Mouse (Mus musculus) kidney, postnatal 0 days (tissue): Measurements from ENCODE around the gene Hfe2. TPM values are rescaled to one million over a fixed set of nuclear protein-coding genes. Genes with fewer than 3 reads are reported as not detected.

ENCODE experiments used
- ATAC-seq: fragments of 200-750 bp; cut with Nextera tagmentation; replicated peaks from 2 replicates; pipeline ENCODE4 v1.8.0; 2017; ENCODE audit warnings: low read depth, moderate number of reproducible peaks, moderate TSS enrichment, moderate library complexity; ENCODE audit not compliant: low FRiP score
- DNase-seq: peaks from one replicate; pipeline ENCODE4 v3.0.0-alpha.2; 2016; ENCODE audit warnings: low spot score
- H3K27ac ChIP-seq: fragments of 300-500 bp; sonication (generic); 2 replicates; pipeline ENCODE4 v1.5.1; 2014; ENCODE audit warnings: mild to moderate bottlenecking
- H3K27me3 ChIP-seq: fragments of 300-500 bp; sonication (generic); 2 replicates; pipeline ENCODE4 v1.6.1; 2014; ENCODE audit warnings: low read length, mixed read lengths; ENCODE audit not compliant: insufficient read depth
- H3K36me3 ChIP-seq: fragments of 300-500 bp; sonication (generic); 2 replicates; pipeline ENCODE4 v1.6.1; 2014; ENCODE audit warnings: low read length, mixed read lengths; ENCODE audit not compliant: insufficient read depth
- H3K4me1 ChIP-seq: fragments of 300-500 bp; sonication (generic); replicated peaks from 2 replicates; pipeline ENCODE4 v1.6.1; 2014; ENCODE audit warnings: antibody characterized with exemption, low read length, mixed read lengths; ENCODE audit not compliant: insufficient read depth
- H3K4me2 ChIP-seq: fragments of 300-500 bp; sonication (generic); 2 replicates; pipeline ENCODE4 v1.6.1; 2014; ENCODE audit warnings: mild to moderate bottlenecking, low read length, moderate library complexity, mixed read lengths
- H3K4me3 ChIP-seq: fragments of 300-500 bp; sonication (generic); replicated peaks from 2 replicates; pipeline ENCODE4 v1.5.1; 2014; ENCODE audit warnings: low read depth, low read length
- H3K9ac ChIP-seq: fragments of 300-500 bp; sonication (generic); 2 replicates; pipeline ENCODE4 v1.6.1; 2014; ENCODE audit warnings: low read depth, low read length
- H3K9me3 ChIP-seq: fragments of 300-500 bp; sonication (generic); replicated peaks from 2 replicates; pipeline ENCODE4 v1.6.1; 2016; ENCODE audit warnings: low read length, inconsistent platforms, mixed read lengths
- CTCF ChIP-seq: IDR thresholded peaks from 2 replicates; pipeline ENCODE4 v1.5.1; 2016; ENCODE audit warnings: antibody characterized with exemption, low read depth, mild to moderate bottlenecking, moderate library complexity
- WGBS: fragments of 180-500 bp; shearing (Covaris S2); extraction: QIAGEN DNeasy Blood & Tissue Kit; methylation state at CpG from one replicate; pipeline ENCODE4 v1.1.7; 2014; 5-methylcytosine and 5-hydroxymethylcytosine counted together
- polyA plus RNA-seq: library from polyadenylated mRNA; unstranded; fragments of >200 nt; fragmentation: Nextera tagmentation; extraction: Ambion mirVana; gene quantifications from 2 replicates; pipeline ENCODE4 v1.2.1, GENCODE M21; 2015

Hfe2 gene
- polyA plus RNA-seq, 1 experiment from 2014 or later = 0.07 TPM

DNA sequence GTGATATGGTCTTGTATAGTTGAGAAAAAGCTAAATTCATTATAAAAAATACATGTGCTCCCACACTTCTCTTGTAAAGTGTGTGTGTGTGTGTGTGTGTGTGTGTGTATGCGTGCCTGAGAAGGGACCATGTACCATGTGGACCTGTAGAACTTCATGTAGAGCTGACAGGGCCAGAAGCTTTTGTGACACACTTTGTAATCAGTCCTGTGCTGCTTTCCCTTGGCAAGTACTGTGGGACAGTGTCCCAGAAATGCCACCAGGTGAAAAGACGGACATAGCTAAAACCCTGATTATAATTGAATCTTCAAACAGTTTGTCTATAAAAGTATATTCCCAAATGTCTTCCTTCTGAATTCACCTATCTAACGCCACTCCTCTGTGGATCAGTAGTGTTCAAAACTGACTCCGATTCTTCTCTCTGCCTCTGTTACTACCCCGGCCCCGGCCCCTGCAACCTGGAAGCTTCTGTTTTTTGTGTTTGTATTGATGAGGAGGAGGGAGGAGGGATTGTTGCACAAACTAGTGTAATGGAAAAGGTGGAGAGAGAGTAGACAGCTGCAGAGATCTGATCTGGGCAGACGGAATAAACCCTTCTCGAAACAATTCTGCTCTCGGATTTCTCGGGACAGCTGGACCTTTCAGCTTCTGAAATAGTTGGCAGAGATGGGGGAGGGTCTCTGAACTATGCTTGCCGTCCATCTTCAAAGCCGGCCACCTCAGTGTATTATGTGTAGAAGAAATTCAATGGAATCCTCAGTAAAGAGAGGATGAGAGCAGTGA, 753 bp upstream of the Hfe2 start:
- Histone ChIP-seq H3K36me3 (no peaks in the 10 kb centered on the region), H3K27me3 (0 out of 2 replicates have a peak, but pooled peaks cover 12% of the 10 kb centered on the region), H3K27ac (no peak overlapping the region), H3K4me1 (no peaks in the 10 kb centered on the region), H3K4me2 (no peak overlapping the region), H3K9ac (no peak overlapping the region), H3K9me3 (no peaks in the 10 kb centered on the region), H3K4me3 (no peak overlapping the region)
- no peak for DNase-seq
- 58% methylated on average over 12 of the region's 12 CpGs for WGBS
- no peak for ATAC-seq
- TF ChIP-seq CTCF = no peak

DNA sequence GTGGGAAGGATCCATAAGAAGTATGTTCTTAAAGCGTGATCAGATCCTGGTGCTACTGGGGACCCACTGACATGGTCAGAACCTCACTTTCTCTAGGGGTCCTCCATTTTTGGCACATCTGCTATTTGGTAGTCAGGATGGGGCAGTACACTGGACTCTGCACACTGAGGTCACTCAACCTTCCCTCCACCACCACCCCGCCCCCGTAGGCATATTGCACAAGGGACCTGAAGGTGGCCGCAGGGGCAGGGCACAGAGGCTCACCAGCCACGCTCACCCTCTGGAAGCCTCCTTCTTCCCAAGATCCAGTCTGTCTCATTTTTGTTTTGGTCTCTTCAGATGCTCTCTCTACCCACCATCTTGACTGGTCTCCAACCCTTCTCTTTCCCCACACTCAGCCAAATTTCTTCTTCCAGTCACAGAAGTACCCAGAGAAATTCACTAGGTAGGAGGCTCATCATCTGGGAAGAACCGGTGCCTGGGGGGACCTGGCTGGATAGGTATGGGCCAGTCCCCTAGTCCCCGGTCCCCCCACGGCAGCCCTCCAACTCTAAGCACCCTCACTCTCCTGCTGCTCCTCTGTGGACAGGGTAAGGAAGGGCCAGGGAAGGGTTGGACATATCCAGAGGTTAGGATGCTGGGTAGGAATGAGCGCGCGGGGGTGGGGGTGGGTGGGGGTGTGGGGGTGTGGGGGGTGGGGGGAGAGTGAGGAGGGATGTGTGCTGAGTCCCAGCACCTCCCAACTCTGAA, 1.2 kb downstream of the Hfe2 start:
- H3K27ac ChIP-seq = no peak overlapping the region
- DNase-seq = no peak
- 74% methylated on average over 11 of the region's 11 CpGs for WGBS
- no peak; the same call in 1 of the 2 replicates for ATAC-seq
- no peaks in the 10 kb centered on the region for H3K4me1 ChIP-seq
- H3K36me3 ChIP-seq = no peaks in the 10 kb centered on the region
- no peak for TF ChIP-seq CTCF
- H3K9me3 ChIP-seq = no peaks in the 10 kb centered on the region
- H3K4me3 ChIP-seq = no peak overlapping the region
- no peak overlapping the region for H3K4me2 ChIP-seq
- H3K9ac ChIP-seq = no peak overlapping the region
- 0 out of 2 replicates have a peak, but pooled peaks cover 12% of the 10 kb centered on the region for H3K27me3 ChIP-seq

DNA sequence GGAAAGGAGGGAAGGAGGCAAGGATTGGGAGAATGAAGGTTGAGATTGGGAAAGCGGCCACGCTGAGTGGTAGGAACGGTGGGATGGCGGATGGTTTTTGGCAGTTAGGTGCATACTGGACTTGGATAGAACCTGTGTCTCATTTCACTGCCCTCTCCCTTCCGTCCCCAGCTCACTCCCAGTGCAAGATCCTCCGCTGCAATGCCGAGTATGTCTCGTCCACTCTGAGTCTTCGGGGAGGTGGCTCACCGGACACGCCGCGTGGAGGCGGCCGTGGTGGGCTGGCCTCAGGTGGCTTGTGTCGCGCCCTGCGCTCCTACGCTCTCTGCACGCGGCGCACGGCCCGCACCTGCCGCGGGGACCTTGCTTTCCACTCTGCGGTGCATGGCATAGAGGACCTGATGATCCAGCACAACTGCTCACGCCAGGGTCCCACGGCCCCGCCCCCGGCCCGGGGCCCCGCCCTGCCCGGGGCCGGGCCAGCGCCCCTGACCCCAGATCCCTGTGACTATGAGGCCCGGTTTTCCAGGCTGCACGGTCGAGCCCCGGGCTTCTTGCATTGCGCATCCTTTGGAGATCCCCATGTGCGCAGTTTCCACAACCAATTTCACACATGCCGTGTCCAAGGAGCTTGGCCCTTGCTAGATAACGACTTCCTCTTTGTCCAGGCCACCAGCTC, 2.0 kb downstream of the Hfe2 start:
- H3K9me3 ChIP-seq = no peaks in the 10 kb centered on the region
- H3K27ac ChIP-seq = no peak overlapping the region
- H3K36me3 ChIP-seq = no peaks in the 10 kb centered on the region
- DNase-seq (no peak), ATAC-seq (no peak; the same call in 1 of the 2 replicates)
- WGBS = 4% methylated on average over 44 of the region's 44 CpGs
- H3K4me3 ChIP-seq = peak overlapping the region; percentile 20
- peak overlapping the region; percentile 63 for H3K4me2 ChIP-seq
- H3K9ac ChIP-seq = no peak overlapping the region
- H3K4me1 ChIP-seq = no peaks in the 10 kb centered on the region
- no peak for TF ChIP-seq CTCF
- 0 out of 2 replicates have a peak, but pooled peaks cover 12% of the 10 kb centered on the region for H3K27me3 ChIP-seq

DNA sequence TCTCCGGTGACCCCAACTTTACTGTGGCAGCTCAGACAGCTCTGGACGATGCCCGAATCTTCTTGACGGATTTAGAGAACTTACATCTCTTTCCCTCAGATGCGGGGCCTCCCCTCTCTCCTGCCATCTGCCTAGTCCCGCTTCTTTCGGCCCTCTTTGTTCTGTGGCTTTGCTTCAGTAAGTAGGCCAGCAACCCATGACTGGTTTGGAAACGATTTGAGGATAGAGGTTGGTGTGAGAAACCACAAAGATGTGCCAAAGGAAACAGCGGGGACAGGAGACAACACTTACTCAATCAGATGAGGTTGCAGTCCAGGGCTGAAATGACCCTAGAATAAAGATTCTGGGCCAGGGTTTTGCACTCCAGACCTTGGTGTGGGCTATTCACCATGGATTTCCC, 3.5 kb downstream of the Hfe2 start:
- ATAC-seq (no peak), DNase-seq (no peak)
- H3K4me1 ChIP-seq = no peaks in the 10 kb centered on the region
- H3K27ac ChIP-seq = no peak overlapping the region
- no peak overlapping the region for H3K4me2 ChIP-seq
- no peak overlapping the region for H3K9ac ChIP-seq
- 52% methylated on average over 9 of the region's 9 CpGs for WGBS
- H3K9me3 ChIP-seq = no peaks in the 10 kb centered on the region
- TF ChIP-seq CTCF = no peak
- H3K27me3 ChIP-seq = 0 out of 2 replicates have a peak, but pooled peaks cover 12% of the 10 kb centered on the region
- H3K36me3 ChIP-seq = no peaks in the 10 kb centered on the region
- no peak overlapping the region for H3K4me3 ChIP-seq

DNA sequence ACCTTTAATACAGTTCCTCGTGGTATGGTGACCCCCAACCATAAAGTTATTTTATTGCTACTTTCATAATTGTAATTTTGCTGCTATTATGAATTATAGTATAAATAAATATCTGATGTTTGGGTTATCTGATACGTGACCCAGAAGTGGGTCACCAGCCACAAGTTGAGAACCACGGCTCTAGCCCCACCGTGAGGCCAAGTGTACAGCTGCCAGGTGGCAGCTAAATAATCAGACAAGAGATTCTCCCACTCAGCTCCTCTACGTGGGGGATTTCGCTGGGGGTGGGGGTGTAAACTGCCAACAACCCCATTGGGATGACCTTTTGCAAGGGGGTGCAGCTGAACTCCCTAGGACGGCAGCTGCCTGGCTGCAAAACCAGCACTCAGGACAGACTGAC, 7.1 kb downstream of the Hfe2 start:
- WGBS = 39% methylated on average over 7 of the region's 7 CpGs
- Histone ChIP-seq H3K9me3 (no peaks in the 10 kb centered on the region), H3K27me3 (0 out of 2 replicates have a peak, but pooled peaks cover 5% of the 10 kb centered on the region), H3K27ac (no peak overlapping the region), H3K36me3 (no peaks in the 10 kb centered on the region), H3K9ac (no peak overlapping the region), H3K4me1 (no peaks in the 10 kb centered on the region), H3K4me2 (no peak overlapping the region), H3K4me3 (no peak overlapping the region)
- 0 out of 2 replicates have a peak, but pooled peaks have one; percentile 1 for TF ChIP-seq CTCF
- ATAC-seq = no peak
- DNase-seq = no peak

DNA sequence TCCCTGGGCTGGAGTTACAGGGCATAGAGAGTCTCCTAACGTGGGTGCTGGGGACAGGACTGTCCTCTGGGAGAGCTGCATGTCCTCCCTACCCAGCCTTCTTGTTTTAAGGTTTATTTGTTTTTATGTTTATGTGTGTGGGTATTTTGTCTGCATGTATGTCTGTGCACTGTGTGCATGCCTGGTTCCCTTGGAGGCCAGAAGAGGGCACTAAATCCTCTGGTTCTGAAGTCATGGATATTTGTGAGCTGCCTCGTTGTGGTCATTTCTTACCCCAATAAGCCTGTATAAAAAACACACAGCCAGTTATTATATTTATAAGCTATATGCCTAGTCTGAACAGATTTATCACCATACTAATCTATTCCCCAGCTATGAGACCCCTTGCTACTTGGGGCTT, 9.3 kb downstream of the Hfe2 start:
- WGBS = 68% methylated on average over 2 of the region's 2 CpGs
- no peaks in the 10 kb centered on the region for H3K36me3 ChIP-seq
- ATAC-seq (no peak), DNase-seq (no peak)
- H3K4me2 ChIP-seq = no peak overlapping the region
- no peaks in the 10 kb centered on the region for H3K27me3 ChIP-seq
- no peak overlapping the region for H3K27ac ChIP-seq
- H3K4me3 ChIP-seq = no peak overlapping the region
- TF ChIP-seq CTCF = peak; percentile 40
- no peak overlapping the region for H3K9ac ChIP-seq
- H3K4me1 ChIP-seq = no peaks in the 10 kb centered on the region
- H3K9me3 ChIP-seq = no peaks in the 10 kb centered on the region
